Mouse (Mus musculus) embryonic facial prominence, embryonic 13.5 days (tissue): ENCODE data around the gene Htr7. TPM values are rescaled to one million over a fixed set of nuclear protein-coding genes. Genes with fewer than 3 reads are reported as not detected.

ENCODE experiments used
- ATAC-seq: fragments of 200-750 bp; cut with Nextera tagmentation; 2 replicates; pipeline ENCODE4 v1.8.0; 2017; ENCODE audit warnings: low read depth; ENCODE audit not compliant: insufficient number of reproducible peaks, insufficient read depth, low FRiP score, low TSS enrichment
- H3K27ac ChIP-seq: fragments of 300-500 bp; sonication (generic); 2 replicates; pipeline ENCODE4 v1.5.1; 2015; ENCODE audit warnings: moderate library complexity, mild to moderate bottlenecking, inconsistent platforms
- H3K27me3 ChIP-seq: fragments of 300-500 bp; sonication (generic); 2 replicates; pipeline ENCODE4 v1.6.1; 2015; ENCODE audit warnings: mild to moderate bottlenecking, inconsistent platforms
- H3K36me3 ChIP-seq: fragments of 300-500 bp; sonication (generic); 2 replicates; pipeline ENCODE4 v1.6.1; 2015; ENCODE audit warnings: mild to moderate bottlenecking, inconsistent platforms
- H3K4me1 ChIP-seq: fragments of 300-500 bp; sonication (generic); 2 replicates; pipeline ENCODE4 v1.6.1; 2015; ENCODE audit warnings: inconsistent platforms
- H3K4me2 ChIP-seq: fragments of 300-500 bp; sonication (generic); 2 replicates; pipeline ENCODE4 v1.6.1; 2015; ENCODE audit warnings: moderate library complexity, mild to moderate bottlenecking, inconsistent platforms
- H3K4me3 ChIP-seq: fragments of 300-500 bp; sonication (generic); 2 replicates; pipeline ENCODE4 v1.5.1; 2015; ENCODE audit warnings: mild to moderate bottlenecking, inconsistent platforms
- H3K9ac ChIP-seq: fragments of 300-500 bp; sonication (generic); 2 replicates; pipeline ENCODE4 v1.6.1; 2015; ENCODE audit warnings: mild to moderate bottlenecking, inconsistent platforms
- H3K9me3 ChIP-seq: fragments of 300-500 bp; sonication (generic); 2 replicates; pipeline ENCODE4 v1.6.1; 2016; ENCODE audit warnings: inconsistent platforms
- WGBS: fragments of 180-500 bp; shearing (Covaris S2); methylation state at CpG from one replicate; pipeline ENCODE4 v1.1.7; 2015; ENCODE audit warnings: mixed read lengths; 5-methylcytosine and 5-hydroxymethylcytosine counted together
- polyA plus RNA-seq: library from polyadenylated mRNA; unstranded; fragments of >200 nt; fragmentation: Nextera tagmentation; extraction: Ambion mirVana; gene quantifications from 2 replicates; pipeline ENCODE4 v1.2.1, GENCODE M21; 2015

Htr7 gene
- polyA plus RNA-seq, 1 experiment from 2014 or later: 1.2 TPM

GRCm38 (mm10) chr19:35949888-35950287, 107.4 kb downstream of the Htr7 start:
- Histone ChIP-seq H3K9ac (no peak overlapping the region), H3K4me3 (no peak overlapping the region), H3K27ac (no peak overlapping the region), H3K9me3 (no peaks in the 10 kb centered on the region), H3K27me3 (no peaks in the 10 kb centered on the region), H3K4me1 (no peaks in the 10 kb centered on the region), H3K4me2 (no peak overlapping the region), H3K36me3 (no peaks in the 10 kb centered on the region)
- 43% methylated on average over 1 of the region's 1 CpGs for WGBS
- no peak for ATAC-seq

DNA sequence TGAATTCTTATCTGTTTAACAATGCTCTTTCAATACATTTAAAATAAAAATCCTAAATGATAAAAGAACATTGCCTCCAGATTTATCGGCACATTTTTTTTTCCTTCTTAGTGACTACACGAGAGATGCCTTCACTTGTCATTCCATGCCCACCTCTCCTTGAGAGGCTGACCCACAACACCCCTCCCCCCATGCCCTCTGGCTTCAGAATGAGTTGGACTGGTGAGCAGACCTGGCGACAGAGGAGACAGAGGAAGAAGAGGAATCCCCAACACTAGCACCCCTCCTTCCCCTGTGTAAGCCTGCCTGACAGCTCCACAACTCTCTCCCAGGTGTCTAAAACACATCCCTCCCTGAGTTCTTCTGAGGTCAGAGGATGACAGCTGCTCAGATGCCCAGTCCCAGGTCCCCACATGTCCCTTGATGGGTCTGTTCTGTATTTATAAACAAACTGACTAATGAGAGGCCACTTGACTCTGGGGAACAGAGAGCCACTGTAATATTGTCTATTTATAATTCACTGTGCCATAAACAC, 132.3 kb downstream of the Htr7 start:
- H3K4me3 ChIP-seq: no peak overlapping the region
- no peaks in the 10 kb centered on the region for H3K36me3 ChIP-seq
- H3K27me3 ChIP-seq: no peaks in the 10 kb centered on the region
- no peak overlapping the region for H3K27ac ChIP-seq
- no peak for ATAC-seq
- no peak overlapping the region for H3K9ac ChIP-seq
- no peaks in the 10 kb centered on the region for H3K9me3 ChIP-seq
- WGBS: 46% methylated on average over 3 of the region's 3 CpGs
- H3K4me1 ChIP-seq: no peaks in the 10 kb centered on the region
- no peak overlapping the region for H3K4me2 ChIP-seq

- Histone ChIP-seq H3K27me3 (no peaks in the 10 kb centered on the region), H3K27ac (no peak overlapping the region), H3K36me3 (no peaks in the 10 kb centered on the region), H3K9ac (no peak overlapping the region), H3K4me1 (no peaks in the 10 kb centered on the region), H3K4me2 (no peak overlapping the region), H3K4me3 (no peak overlapping the region), H3K9me3 (no peaks in the 10 kb centered on the region)
- no peak for ATAC-seq
- WGBS: 47% methylated on average over 5 of the region's 5 CpGs
Measured at GRCm38 (mm10) chr19:35924418-35924817, 132.9 kb downstream of the Htr7 start.

Other genes with a start within 250 kb of the Htr7 start
- 71.7 and 73.2 TPM in 2 replicates for gene Rpp30, start 26.2 kb upstream of the Htr7 start, polyA plus RNA-seq
- 0.51 and 1.5 TPM in 2 replicates for gene Ankrd1, start 62.6 kb upstream of the Htr7 start, polyA plus RNA-seq